Mouse (Mus musculus): ENCODE measurements at regions not wholly inside any gene's neighbourhood (a gene's known extent, or its start where the extent isn't known, plus 50 kb on each side); places are given as distances from the start of the nearest gene placed in this dataset.

- no peak for ATAC-seq (ENCODE audit: insufficient number of reproducible peaks, low FRiP score, low TSS enrichment)
Measured at GRCm38 (mm10) chr12:86830247-86830585, 54.4 kb downstream of the Irf2bpl start.

GRCm38 (mm10) chr12:86829581-86830246, 54.9 kb downstream of the Irf2bpl start:
- no peak for ATAC-seq (ENCODE audit: insufficient number of reproducible peaks, low FRiP score, low TSS enrichment)

GRCm38 (mm10) chr12:86827241-86827606, 57.4 kb downstream of the Irf2bpl start:
- no peak for ATAC-seq (ENCODE audit: insufficient number of reproducible peaks, low FRiP score, low TSS enrichment)

GRCm38 (mm10) chr12:86826420-86827240, 58.0 kb downstream of the Irf2bpl start:
- ATAC-seq (ENCODE audit: insufficient number of reproducible peaks, low FRiP score, low TSS enrichment), result no peak

GRCm38 (mm10) chr12:86825584-86826419, 58.8 kb downstream of the Irf2bpl start:
- no peak for ATAC-seq (ENCODE audit: insufficient number of reproducible peaks, low FRiP score, low TSS enrichment)

GRCm38 (mm10) chr12:86824860-86825583, 59.6 kb downstream of the Irf2bpl start:
- 0 out of 2 replicates have a peak, but pooled peaks have one; percentile 27 for ATAC-seq (ENCODE audit: insufficient number of reproducible peaks, low FRiP score, low TSS enrichment)

- peak; percentile 75 for ATAC-seq (ENCODE audit: insufficient number of reproducible peaks, low FRiP score, low TSS enrichment)
Measured at GRCm38 (mm10) chr12:86823855-86824589, 60.6 kb downstream of the Irf2bpl start.

GRCm38 (mm10) chr12:86823488-86823854, 61.1 kb downstream of the Irf2bpl start:
- no peak for ATAC-seq (ENCODE audit: insufficient number of reproducible peaks, low FRiP score, low TSS enrichment)

GRCm38 (mm10) chr12:86821183-86821582, 63.4 kb downstream of the Irf2bpl start:
- ATAC-seq (ENCODE audit: insufficient number of reproducible peaks, low FRiP score, low TSS enrichment), result no peak

GRCm38 (mm10) chr12:86819568-86819967, 65.0 kb downstream of the Irf2bpl start:
- no peak for ATAC-seq (ENCODE audit: insufficient number of reproducible peaks, low FRiP score, low TSS enrichment)

- ATAC-seq (ENCODE audit: insufficient number of reproducible peaks, low FRiP score, low TSS enrichment), result no peak
Measured at GRCm38 (mm10) chr12:86819163-86819562, 65.4 kb downstream of the Irf2bpl start.

- no peak for ATAC-seq (ENCODE audit: insufficient number of reproducible peaks, low FRiP score, low TSS enrichment)
Measured at GRCm38 (mm10) chr12:86818201-86818600, 66.4 kb downstream of the Irf2bpl start.

GRCm38 (mm10) chr12:86816702-86817610, 67.6 kb downstream of the Irf2bpl start:
- ATAC-seq (ENCODE audit: insufficient number of reproducible peaks, low FRiP score, low TSS enrichment), result peak; percentile 86

- no peak for ATAC-seq (ENCODE audit: insufficient number of reproducible peaks, low FRiP score, low TSS enrichment)
Measured at GRCm38 (mm10) chr12:86816171-86816701, 68.4 kb downstream of the Irf2bpl start.

- no peak for ATAC-seq (ENCODE audit: insufficient number of reproducible peaks, low FRiP score, low TSS enrichment)
Measured at GRCm38 (mm10) chr12:86814740-86815139, 69.9 kb downstream of the Irf2bpl start.
